Mouse (Mus musculus): ENCODE data around the gene Abca13.

Gene Abca13

GRCm38 (mm10) chr11:9731300-9731699 is 539.6 kb downstream of the Abca13 start:
- no peak for DNase-seq

All from cerebellum, adult 11-12 months (tissue).